Mouse (Mus musculus): Measurements from ENCODE around the gene Pou4f2. TPM values are rescaled to one million over a fixed set of nuclear protein-coding genes. Genes with fewer than 3 reads are reported as not detected.

Gene Pou4f2
- not detected for polyA plus RNA-seq (2014; fragmentation: Illumina TruSeq; extraction: RNeasy Lipid Tissue Mini Kit (QIAGEN cat#74804); ENCODE audit: low read depth, low replicate concordance)

DNA sequence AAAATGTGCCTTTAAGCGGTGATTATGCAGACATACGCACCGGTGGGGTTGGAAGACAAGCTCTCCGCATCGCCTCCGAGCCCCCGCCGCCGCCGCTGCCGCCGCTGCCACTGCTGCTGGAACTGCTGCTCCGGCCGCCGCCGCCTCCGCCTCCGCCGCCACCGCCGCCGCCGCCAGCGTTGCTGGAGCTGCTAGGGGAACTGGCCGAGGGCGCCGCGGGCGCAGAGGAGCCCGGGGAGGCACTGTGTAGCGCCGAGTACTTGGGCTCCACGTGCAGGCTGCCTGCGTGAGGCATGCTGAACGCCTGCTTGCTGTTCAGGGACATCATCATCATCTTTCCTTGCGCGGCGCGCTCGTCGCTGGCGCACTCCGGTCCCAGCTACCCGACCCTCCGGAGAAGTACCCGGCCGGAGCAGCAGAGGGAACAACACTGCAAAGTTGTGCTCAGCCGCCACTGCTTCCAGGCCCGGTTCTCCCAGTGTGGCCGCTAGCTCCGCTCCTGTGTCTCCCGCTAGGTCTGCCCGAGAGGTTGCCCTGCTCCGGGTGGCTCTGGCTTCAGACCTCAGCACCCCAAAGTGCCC, at the start of gene Pou4f2:
Pou4f2 (minus strand) TSS at position 575 of the 581 bp plus-strand sequence.

Other genes with a start within 250 kb of the Pou4f2 start
- gene Ttc29, start 223.3 kb downstream of the Pou4f2 start, polyA plus RNA-seq (2014; fragmentation: Illumina TruSeq; extraction: RNeasy Lipid Tissue Mini Kit (QIAGEN cat#74804); ENCODE audit: low read depth, low replicate concordance): not detected
- gene Rbmxl1, start 72.3 kb upstream of the Pou4f2 start, polyA plus RNA-seq (2014; fragmentation: Illumina TruSeq; extraction: RNeasy Lipid Tissue Mini Kit (QIAGEN cat#74804); ENCODE audit: low read depth, low replicate concordance): 22.3 TPM
- gene Slc10a7, start 72.7 kb upstream of the Pou4f2 start, polyA plus RNA-seq (2014; fragmentation: Illumina TruSeq; extraction: RNeasy Lipid Tissue Mini Kit (QIAGEN cat#74804); ENCODE audit: low read depth, low replicate concordance): 4.7 TPM

Measured in heart, adult 10 weeks (tissue).